Comparison of ENCODE assay signal across 13 mouse cellular contexts in the genomic region with DNA sequence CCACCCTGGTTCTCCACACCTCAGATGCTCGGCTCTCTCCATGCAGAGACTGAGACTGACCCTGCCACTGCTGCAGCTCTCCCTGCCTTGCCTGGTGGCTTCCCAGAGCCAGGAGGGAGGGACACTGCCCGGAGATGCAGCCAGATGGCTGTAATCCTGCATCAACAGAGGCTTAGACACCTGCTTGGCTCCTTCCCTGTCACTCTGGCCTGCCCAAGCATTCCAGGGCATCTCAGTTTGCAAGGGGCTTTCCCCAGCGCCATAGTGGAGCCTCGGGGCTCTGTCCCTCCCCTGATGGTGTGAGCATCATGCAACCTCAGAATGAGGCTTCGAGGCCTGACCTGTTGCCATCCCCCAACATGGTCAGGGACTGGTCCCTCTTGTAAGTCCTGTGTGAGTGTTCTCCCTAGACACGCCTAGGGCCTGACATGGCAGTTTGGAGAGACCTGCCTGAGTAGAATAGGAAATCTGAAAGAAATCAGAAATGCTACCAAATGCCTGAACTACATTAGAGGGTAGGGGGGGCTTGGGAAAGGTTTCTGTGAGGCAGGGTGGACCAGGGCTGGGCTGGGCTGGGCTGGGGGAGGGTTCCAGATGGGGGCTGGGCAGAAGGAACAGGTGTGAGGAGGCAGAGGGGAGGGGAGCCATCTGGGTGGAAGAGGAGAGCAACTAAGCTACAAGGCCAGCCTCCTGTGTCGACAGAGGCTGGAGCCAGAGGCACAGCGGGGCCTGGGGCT. TPM values are rescaled to one million over a fixed set of nuclear protein-coding genes. Genes with fewer than 3 reads are reported as not detected.
A peak's percentile ranks its signal among the peaks of the same experiment; 100 is the strongest.
DNase-seq lines count a peak whose midpoint lies in the region; ATAC-seq lines count a peak whose summit lies in the region.
"Had no signal": no experiment of that assay in that cellular context is flagged by ENCODE, and none has a peak within 500 bp of the region (broad histone marks: within the 10 kb centered on the region; RNA-seq: fewer than 3 reads in every experiment).

No protein-coding gene starts in this region.

- H3K4me2 ChIP-seq in midbrain, embryonic 12.5 days (replicated peaks), result peak overlapping the region; percentile 36; the same call in 1 of the 2 replicates

- H3K4me1 ChIP-seq in midbrain, embryonic 12.5 days, result peaks cover 68% of the 10 kb centered on the region

- H3K9me3 ChIP-seq in midbrain, embryonic 12.5 days, result no peaks in the 10 kb centered on the region
- H3K9me3 ChIP-seq: G1E had no signal

- WGBS in midbrain, embryonic 12.5 days, result 11% methylated on average over 8 of the region's 8 CpGs

- peak; percentile 20 for ATAC-seq in midbrain, embryonic 12.5 days (ENCODE audit: low FRiP score, low read depth)

- no peak overlapping the region for H3K4me3 ChIP-seq in midbrain, embryonic 12.5 days
- H3K4me3 ChIP-seq: erythroblast, embryonic 14.5 days had no signal

- peak overlapping the region; percentile 83 for H3K27ac ChIP-seq in midbrain, embryonic 12.5 days (replicated peaks)

- peak; percentile 45 for DNase-seq in 3134 (ENCODE audit: extremely low read depth, insufficient read length, low spot score)
- peak; percentile 52 for DNase-seq in embryo, embryonic 10.5 days (ENCODE audit: low spot score)
- peak; percentile 60 for DNase-seq in gastrocnemius, postnatal 25 days
- DNase-seq in spleen, postnatal 10 days (ENCODE audit: low spot score in 2 of 2), result no peak
- no peak for DNase-seq in left cerebral cortex, adult 11 months (ENCODE audit: low spot score)
- no peak for DNase-seq in right cerebral cortex, postnatal 14 days
- no peak for DNase-seq in left cerebral cortex, adult 9 months (ENCODE audit: low spot score in 2 of 2)
- DNase-seq: kidney, postnatal 36 days; lung, adult 18-20 months had no signal

- H3K27me3 ChIP-seq in midbrain, embryonic 12.5 days, result peaks cover 25% of the 10 kb centered on the region

- H3K9ac ChIP-seq in midbrain, embryonic 12.5 days (replicated peaks), result peak overlapping the region; percentile 24; the same call in 1 of the 2 replicates

- H3K36me3 ChIP-seq in midbrain, embryonic 12.5 days, result no peaks in the 10 kb centered on the region
- H3K36me3 ChIP-seq: G1E had no signal

RNA-seq across cellular contexts. Expression of gene Grifin, which starts 18.3 kb away (rescaled TPM):
- not detected for total RNA-seq in gastrocnemius, postnatal 25 days (2021)
- polyA plus RNA-seq in midbrain, embryonic 12.5 days (2016; fragmentation: Nextera tagmentation; extraction: Ambion mirVana), result not detected in 2 replicates
- total RNA-seq: G1E had no signal
- polyA plus RNA-seq: G1E; heart, embryonic 14.5 days had no signal

RNA-seq across cellular contexts. Expression of gene Lfng, which starts 24.0 kb away (rescaled TPM):
- 1 to 10 TPM; 2.7 to 5.5 TPM for total RNA-seq in gastrocnemius, postnatal 25 days (2021)
- polyA plus RNA-seq in midbrain, embryonic 12.5 days (2016; fragmentation: Nextera tagmentation; extraction: Ambion mirVana), result 28.5 and 33.9 TPM in 2 replicates

Comparison
In these comparisons a context has a peak if more than half of its experiments do, and no peak if none do; other contexts are left out.
1. DNase-seq: peak in 3134 (single experiment), embryo, embryonic 10.5 days (single experiment) and gastrocnemius, postnatal 25 days (single experiment); none in spleen, postnatal 10 days (0 of 2), left cerebral cortex, adult 11 months (single experiment), right cerebral cortex, postnatal 14 days (single experiment) and left cerebral cortex, adult 9 months (0 of 2).